Mouse (Mus musculus) spleen, postnatal 10 days (tissue): ENCODE data around the gene 2510039O18Rik.

Experiments
- DNase-seq, 2 experiments: peaks; one replicate each; pipeline ENCODE4 v3.0.0; 2021 to 2022; ENCODE audit warnings: low spot score in 2 of 2

Gene 2510039O18Rik

DNA sequence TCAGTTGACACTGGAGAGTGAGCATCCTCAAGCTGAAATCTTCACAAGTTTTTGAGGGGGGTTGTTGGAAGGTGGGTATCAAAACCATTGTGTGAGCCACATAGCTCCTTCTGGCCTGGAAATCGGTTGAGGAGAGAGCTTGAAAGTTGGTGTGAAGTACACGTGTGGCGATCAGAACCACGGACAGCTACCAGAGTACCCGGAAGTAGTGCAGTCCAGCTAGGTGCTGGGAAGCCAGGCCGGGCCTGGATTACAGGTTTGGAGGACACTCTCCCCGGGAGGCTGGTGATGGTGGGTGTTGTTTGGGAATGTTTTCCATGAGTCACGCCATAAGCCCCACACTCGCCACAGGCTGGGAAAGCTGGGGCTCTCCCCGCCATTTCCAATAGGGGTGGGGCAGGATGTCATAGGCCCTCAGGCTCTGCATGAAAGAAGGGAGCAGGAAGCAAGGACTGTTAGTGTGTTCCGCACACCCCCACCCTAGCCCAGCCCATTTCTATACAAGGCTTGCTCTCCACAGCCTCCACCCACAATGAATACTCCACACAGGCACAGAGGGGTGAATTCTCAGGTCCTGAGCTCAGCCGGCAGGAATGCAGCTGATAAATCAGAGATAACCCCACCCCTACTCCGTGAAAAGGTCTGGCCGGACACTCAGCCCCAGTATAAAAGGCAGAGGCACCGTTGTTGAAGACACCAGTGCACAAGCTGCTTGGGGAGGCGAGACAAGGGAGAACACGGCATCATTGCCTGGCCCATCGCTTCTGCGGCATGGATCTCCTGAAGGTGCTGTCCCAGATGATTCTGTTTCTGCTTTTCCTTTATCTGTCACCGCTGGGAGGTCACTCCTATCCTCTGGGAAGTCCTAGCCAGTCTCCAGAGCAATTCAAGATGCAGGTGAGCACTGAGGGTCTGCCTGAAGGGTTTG is 44.8 kb downstream of the 2510039O18Rik start, which contains the start of gene Nppb:
Gene Nppb, plus strand, starts transcription at position 584 of the 928 bp plus-strand sequence.
- DNase-seq, result peak in 1 of 2 experiments; percentile 48

DNA sequence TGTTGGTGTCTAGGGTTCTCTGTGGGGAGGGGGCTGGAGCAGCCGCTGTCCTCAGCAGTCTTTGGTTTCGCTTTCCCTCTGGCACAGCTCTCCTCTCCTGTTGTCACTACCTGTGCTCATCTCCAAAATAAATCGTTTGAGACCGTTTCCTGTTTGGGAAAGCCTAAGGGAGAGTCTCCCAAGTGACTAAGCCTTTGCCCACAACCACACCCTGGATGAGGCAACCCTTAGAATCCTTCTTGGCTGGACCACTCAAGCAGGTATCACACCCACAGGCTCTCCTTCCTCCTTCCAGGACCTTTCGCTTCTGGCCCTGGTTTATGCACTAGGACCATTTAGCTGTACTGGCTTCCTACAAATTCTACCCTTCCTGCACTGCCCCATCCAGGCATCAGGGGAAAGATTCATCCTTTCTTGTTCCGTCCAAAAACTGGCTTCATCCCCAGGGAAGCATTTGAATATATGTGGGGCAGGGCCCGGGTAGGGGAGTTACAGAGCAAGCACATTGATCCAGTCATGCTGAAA is 52.9 kb downstream of the 2510039O18Rik start:
- DNase-seq, result no peak

DNA sequence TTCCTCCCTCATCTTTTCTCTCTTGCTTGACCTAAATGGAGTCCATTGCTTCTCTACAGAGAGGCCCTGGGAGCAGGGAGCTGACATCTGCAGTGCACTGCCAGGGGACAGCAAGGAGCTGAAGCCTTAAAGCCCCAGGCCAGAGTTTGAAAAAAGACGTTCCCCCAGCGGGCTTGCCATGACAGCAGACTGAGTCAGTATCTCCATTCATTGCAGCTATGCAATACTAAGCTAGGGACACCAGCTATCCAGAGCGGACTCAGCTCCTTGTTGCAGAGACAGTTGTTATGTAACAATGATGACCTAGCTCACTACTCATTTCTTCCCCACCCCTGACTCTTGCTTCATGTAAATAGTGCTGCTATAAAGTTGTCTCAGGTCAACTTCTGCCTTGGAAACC is 54.6 kb downstream of the 2510039O18Rik start:
- no peak for DNase-seq
